Mouse (Mus musculus): Measurements from ENCODE around the gene Gjd2.

- no peak for TF ChIP-seq CTCF (IDR thresholded peaks at IDR 0.05; ENCODE audit: control insufficient read depth, insufficient read depth, low read length)
- no peak for TF ChIP-seq POLR2A (IDR thresholded peaks at IDR 0.05; ENCODE audit: borderline replicate concordance, control insufficient read depth, low read depth, low read length)
Measured at GRCm38 (mm10) chr2:113984890-113985289, 28.5 kb downstream of the Gjd2 start.
